ENCODE assay signal across 28 mouse cellular contexts in the genomic region with DNA sequence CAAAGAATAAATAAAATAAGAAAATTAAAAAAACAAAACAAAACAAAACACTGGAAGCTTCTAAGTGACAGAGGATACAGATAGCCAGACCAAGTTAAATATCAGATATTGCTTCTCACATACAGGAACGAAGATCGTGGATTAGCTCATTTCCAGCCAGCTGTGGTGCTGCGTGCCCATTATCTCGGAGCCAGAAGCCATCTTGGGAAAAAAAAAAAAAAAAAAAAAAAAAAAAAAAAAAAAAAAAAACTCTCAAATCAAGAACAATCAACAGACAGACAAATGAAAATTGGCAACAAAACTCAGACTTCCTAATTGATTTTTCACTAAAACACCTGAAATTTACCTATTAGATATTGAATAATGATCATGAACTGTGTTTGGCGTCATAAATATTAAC. TPM values are rescaled to one million over a fixed set of nuclear protein-coding genes. Genes with fewer than 3 reads are reported as not detected.
"Had no signal": no experiment of that assay in that cellular context is flagged by ENCODE, and none has a peak within 500 bp of the region (broad histone marks: within the 10 kb centered on the region; RNA-seq: fewer than 3 reads in every experiment).

No protein-coding gene starts in this region.

- H3K4me1 ChIP-seq: embryonic facial prominence, embryonic 10.5 days; embryonic facial prominence, embryonic 12.5 days; embryonic facial prominence, embryonic 13.5 days; embryonic facial prominence, embryonic 15.5 days; forebrain, embryonic 10.5 days; forebrain, embryonic 12.5 days; forebrain, embryonic 13.5 days; forebrain, embryonic 15.5 days; heart, embryonic 10.5 days had no signal

- H3K9ac ChIP-seq: embryonic facial prominence, embryonic 12.5 days; embryonic facial prominence, embryonic 13.5 days; embryonic facial prominence, embryonic 15.5 days; forebrain, embryonic 12.5 days; forebrain, embryonic 13.5 days; forebrain, embryonic 15.5 days; forebrain, postnatal 0 days had no signal

- H3K4me3 ChIP-seq: embryonic facial prominence, embryonic 10.5 days; embryonic facial prominence, embryonic 12.5 days; embryonic facial prominence, embryonic 13.5 days; embryonic facial prominence, embryonic 15.5 days; erythroblast, embryonic 14.5 days; forebrain, embryonic 10.5 days; forebrain, embryonic 12.5 days; forebrain, embryonic 13.5 days; forebrain, embryonic 15.5 days; gastrocnemius, adult 2 months; heart, adult 2 months; heart, embryonic 10.5 days had no signal

- H3K9me3 ChIP-seq: embryonic facial prominence, embryonic 10.5 days; embryonic facial prominence, embryonic 12.5 days; embryonic facial prominence, embryonic 13.5 days; embryonic facial prominence, embryonic 15.5 days; forebrain, embryonic 10.5 days; forebrain, embryonic 12.5 days; forebrain, embryonic 13.5 days; forebrain, embryonic 15.5 days; heart, embryonic 10.5 days had no signal

- H3K36me3 ChIP-seq: embryonic facial prominence, embryonic 10.5 days; embryonic facial prominence, embryonic 12.5 days; embryonic facial prominence, embryonic 13.5 days; embryonic facial prominence, embryonic 15.5 days; forebrain, embryonic 10.5 days; forebrain, embryonic 12.5 days; forebrain, embryonic 15.5 days; heart, embryonic 10.5 days had no signal

- H3K27me3 ChIP-seq: embryonic facial prominence, embryonic 12.5 days; embryonic facial prominence, embryonic 13.5 days; embryonic facial prominence, embryonic 15.5 days; forebrain, embryonic 12.5 days; forebrain, embryonic 13.5 days; forebrain, embryonic 15.5 days had no signal

- DNase-seq: cerebellum, adult 9-10 months; cerebellum, adult 9-11 months; cerebellum, postnatal 10 days; cerebellum, postnatal 14 days; cerebellum, postnatal 25 days; cerebellum, postnatal 36 days; embryo, embryonic 11 days; forebrain, postnatal 0 days; gastrocnemius, adult 2 months; gastrocnemius, postnatal 10 days; gastrocnemius, postnatal 14 days; gastrocnemius, postnatal 25 days; gastrocnemius, postnatal 36 days; heart, adult 11 months; heart, adult 18-20 months; heart, adult 2 months had no signal

- H3K27ac ChIP-seq: embryonic facial prominence, embryonic 10.5 days; embryonic facial prominence, embryonic 12.5 days; embryonic facial prominence, embryonic 13.5 days; embryonic facial prominence, embryonic 15.5 days; forebrain, embryonic 10.5 days; forebrain, embryonic 12.5 days; forebrain, embryonic 13.5 days; forebrain, embryonic 15.5 days; gastrocnemius, adult 2 months; heart, adult 2 months; heart, embryonic 10.5 days had no signal

RNA-seq across cellular contexts. Expression of a gene that starts 20.7 kb away (rescaled TPM):
- total RNA-seq: common myeloid progenitor, adult 5-6 weeks; gastrocnemius, adult 2 months; gastrocnemius, postnatal 36 days; granulocyte monocyte progenitor cell, adult 5-6 weeks had no signal
- polyA plus RNA-seq: erythroblast, embryonic 14.5 days had no signal
